Mouse (Mus musculus): ENCODE data around the gene Nadk.
A peak's percentile ranks its signal among the peaks of the same experiment; 100 is the strongest.

The Nadk gene

DNA sequence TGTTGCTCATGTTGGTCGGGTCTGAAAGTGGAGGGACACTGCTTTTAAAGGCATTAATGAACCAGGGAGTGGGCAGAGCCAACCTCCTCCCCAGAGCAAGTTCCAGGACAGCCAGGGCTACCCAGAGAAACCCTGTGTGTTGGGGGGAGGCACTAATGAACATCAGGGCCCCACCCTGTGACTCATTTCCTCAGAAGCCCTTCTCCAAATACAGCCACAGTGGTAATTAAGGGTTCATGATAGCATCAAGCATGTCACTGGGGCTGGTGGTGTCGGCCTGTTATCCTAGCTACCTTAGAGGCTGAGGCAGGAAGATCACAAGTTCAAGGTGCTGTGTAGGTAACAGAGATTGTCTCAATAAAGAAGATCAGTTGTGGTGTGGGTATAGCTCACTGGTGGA lies 9.3 kb downstream of the Nadk start:
- no peak for DNase-seq

DNA sequence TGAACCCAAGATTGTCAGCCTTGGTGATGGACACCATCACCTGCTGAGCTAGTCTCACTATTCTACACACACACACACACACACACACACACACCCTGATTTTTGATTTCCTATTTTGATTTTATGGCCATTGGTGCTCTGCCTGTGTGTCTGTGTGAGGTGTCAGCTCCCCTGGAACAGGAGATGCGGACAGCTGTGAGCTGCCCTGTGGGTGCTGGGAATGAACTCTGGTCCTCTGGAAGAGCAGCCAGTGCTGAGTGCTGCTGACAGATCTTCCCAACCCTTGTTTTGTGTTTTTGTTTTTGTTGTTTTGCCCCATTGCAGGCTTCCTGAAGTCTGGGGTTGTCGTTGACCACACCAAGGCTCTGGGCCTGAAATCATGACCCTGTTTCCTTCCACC lies 11.0 kb downstream of the Nadk start:
- DNase-seq: no peak

DNA sequence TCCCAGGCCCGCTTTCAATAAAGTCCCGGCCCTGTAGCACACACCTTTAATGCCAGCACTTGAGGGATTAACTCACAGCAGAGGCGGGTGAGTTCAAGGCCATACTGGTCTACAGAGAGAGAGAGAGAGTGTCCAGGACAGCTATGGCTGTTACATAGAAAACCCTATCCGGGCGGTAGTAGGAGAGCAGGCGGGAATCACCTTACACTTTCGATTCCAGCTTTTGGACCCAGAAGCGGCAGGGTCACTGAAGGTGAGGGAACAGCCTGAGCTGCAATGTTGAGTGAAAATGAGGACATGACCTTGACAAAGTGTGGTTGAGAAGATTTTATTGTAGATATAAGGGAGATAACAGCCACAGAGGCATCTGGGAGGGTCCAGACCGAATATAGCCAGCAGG lies 11.7 kb downstream of the Nadk start:
- no peak for DNase-seq

DNA sequence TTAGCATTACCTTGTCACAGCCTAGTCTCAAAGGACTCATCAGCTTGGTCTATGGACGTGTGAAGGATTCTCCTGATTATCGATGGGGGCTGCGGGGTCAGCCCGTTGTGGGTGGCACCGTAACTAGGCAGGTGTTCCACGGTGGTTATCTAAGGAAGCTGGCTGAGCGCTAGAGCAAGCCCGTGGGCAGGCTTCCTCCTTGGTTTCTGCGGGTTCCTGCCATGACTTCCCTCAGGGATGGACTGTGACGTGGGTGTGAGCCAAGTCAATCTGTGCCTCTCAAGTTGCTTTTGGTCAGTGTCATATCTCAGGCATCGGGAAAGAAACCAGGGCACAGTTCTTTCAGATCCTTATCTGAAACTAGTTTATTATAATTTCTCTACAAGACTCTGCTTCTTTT lies 12.8 kb downstream of the Nadk start:
- no peak for DNase-seq

DNA sequence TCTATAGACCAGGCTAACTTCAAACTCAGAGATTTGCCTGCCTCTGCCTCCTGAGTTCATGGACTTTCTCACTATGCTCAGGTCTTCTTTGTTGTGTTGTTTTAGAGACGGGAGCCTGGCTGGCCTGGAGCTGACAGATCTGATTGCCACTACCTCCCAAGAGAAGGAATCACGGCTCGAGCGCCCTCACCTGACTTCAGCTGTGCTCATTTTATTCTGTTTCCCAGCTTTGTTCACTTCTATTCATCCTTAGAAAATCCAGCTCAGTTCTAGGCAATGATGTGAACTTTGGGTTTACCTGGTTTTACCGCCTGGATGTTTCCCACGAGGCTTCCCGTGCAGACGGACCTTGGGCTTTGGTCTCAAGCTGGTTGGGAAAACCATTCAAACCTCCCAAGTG lies 13.3 kb downstream of the Nadk start:
- no peak for DNase-seq

DNA sequence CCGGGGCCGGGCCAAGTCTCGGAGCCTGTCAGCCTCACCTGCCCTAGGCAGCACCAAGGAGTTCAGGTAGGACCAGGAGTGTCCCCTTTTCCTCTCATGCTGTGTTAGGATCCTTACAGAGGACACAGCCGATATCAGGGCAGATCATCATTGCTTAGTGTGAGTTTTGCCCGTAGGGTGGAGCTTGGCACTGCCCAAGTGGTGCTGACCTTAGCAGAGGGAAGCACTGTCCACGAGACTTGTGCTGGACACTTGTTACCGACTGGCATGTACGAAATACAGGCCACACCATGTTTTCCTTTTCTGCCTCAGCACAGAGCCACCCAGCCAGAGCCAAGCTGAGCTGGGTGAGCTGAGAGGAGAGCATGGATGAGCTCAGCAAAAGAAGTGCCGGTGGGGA lies 15.0 kb downstream of the Nadk start:
- no peak for DNase-seq

DNA sequence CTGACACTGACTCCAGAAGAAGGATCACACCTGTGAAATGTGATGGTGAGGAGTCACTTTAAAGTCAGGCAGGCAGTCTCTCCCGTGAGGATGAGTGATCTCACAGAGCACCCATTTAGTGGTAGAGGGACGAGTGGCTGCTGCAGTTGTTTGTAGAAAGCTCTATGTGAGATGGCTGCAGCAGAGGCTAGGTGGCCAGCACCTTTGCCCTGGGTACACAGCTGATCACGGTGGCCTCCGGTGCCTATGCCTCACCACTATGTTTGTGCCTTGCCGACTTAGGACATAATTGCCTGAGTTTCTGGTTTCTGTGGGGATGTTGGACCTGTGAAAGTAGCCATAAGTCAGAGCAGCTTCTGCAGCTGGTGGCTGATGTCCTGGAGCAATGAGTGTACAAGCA lies 15.6 kb downstream of the Nadk start:
- DNase-seq: no peak

DNA sequence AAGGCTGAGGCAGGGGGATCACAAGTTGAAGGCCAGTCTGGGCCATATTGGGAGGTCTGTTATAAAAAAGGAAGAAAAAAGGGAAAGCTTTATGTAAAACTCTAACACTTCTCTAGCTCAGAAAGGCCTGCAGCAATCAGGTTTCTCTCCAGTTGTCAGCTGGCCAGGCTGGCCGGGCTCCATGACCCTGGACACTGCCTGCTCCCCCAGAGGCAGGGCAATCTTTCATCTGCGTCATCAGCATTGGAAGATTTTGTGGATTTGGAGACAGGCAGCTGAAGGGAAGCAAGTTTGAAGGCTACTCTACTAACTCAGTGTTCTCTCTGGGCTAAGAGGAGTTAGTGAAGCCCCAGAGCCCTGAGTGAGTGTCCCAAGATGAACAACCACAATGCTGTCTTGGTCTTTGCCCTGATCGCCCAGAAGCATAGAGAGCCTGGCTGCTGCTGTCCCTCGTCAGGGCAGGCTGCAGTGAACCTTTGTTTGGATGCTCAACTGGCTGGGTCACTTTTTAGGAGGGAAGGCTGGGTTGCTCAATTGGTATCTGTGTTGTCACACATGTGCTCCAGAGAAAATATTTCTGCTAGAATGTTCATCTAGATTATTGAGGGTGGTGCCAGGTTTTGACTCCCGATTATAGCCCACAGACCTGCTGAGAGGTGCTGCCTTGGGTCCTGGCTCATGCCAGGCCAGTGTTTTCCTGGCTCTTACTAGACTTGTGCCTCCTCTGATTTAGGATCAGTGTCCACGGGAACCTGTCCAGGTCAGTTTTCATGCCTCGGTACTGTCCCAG lies 16.4 kb downstream of the Nadk start:
- no peak for DNase-seq

DNA sequence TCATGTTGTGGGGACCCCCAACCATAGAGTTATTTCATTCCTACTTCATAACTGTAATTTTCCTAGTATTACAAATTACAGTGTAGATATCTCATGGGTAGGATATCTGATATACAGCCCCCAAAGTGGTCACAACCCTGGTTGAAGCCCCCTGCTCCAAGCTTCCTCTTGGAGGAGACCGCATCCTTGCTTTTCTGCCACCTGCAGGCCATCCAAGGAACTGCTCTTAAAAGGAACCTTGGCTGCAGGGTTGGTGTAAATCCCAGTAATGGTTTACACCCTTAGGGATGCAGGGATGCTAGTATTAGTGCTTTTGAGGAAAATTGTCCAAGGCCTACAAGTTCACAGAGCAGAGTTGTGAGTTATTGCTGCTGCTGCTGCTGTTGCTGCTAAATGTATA lies 18.2 kb downstream of the Nadk start:
- peak; percentile 68 for DNase-seq

DNA sequence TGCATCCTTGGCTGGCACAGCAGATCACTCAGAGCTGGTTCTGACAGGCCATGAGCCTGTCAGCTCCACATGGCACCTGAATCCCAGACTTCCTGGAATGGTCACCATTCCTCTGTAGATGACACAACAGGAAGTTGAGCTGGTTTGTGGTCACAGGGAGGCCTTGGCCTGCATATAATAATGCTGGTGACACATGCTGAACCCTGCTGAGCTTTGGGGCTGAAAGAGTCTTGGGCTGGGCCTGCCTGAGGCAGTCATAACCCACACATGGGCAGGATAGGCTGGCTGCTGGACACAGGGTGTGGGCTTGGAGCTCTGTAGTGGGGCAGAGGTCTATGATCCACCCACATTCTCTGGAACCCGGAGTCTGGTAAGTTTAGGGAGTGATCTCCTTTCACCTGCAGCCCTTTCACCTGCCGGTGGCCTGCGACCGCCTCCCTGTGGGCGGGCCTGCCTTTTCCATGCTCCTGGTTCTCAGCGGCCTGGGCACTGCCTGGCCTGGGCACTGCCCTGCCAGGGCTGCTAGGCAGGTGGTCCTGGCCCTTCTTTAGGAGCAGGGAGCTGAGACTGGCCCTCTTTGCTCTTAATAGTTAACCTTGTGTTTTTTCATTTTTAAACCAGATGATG lies 20.2 kb downstream of the Nadk start:
- DNase-seq: no peak

DNA sequence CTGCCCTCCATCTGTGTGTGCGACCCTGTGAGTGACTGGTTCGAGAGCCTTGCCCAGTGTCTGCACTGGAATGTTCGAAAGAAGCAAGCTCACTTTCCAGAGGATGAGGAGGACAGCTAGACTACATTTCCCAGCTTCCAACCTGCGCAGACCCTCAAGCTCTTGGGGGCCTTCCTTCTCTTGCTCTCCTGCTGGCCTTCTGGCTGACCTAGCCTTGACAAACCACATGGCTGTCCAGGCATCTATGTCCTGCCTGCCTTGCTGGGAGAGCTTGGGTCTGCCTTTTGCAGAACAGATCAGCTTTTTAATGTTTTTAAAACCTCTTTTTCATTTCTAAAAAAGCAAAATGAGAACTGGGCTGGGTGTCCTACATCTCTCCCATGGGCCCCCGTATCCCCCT lies 27.2 kb downstream of the Nadk start:
- DNase-seq: no peak

DNA sequence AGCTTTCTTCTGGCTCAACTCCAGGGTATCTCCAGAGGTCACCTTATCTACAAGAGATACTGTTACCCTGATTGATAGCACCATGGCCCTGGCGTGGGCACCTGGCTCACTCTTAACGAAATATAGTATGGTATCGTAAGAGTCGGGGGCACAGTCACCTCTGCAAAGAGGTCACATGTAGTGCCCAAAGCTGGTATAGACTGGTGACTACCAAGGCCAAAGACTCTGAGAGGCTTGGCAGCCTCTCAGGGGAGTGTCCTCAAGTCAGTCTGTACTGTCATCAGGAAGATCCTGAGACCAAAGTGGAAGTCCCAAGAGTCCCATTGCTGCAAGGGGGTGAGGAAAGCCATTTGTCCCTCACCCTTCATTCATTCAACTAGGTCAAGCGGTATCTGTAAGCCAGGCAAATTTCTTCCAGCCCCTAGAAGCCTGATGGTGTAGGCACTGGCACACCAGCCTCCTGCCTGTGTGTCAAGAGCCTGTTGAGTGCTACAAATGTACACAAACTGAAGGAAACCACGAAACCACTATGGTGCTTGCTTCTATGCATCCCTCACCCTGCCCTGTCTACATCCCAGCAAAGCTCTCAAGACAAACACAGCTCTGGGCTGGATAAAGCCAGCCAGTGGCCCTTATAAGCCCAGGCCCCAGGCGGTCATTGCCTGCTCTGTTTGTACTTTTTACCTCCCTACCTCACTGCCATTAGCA lies 29.0 kb downstream of the Nadk start:
- no peak for DNase-seq

DNA sequence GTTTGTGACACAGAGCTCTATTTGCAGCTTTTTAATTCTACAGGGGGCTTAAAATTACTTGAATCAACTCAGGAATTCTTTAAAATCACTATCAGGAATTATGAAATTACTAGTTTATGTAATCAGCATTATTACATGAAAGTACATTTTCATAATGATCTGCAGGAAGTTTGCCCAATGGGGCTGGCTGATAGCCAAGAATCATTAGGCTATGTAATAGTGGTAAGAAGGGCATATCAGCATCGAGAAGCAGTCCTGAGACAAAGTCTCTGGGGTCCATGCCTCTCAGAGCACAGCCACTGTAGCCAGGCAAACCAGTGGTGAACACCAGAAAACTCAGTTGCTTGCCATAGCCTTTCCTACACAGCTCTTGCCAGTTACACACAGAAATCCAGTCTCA lies 31.6 kb downstream of the Nadk start:
- no peak for DNase-seq

DNA sequence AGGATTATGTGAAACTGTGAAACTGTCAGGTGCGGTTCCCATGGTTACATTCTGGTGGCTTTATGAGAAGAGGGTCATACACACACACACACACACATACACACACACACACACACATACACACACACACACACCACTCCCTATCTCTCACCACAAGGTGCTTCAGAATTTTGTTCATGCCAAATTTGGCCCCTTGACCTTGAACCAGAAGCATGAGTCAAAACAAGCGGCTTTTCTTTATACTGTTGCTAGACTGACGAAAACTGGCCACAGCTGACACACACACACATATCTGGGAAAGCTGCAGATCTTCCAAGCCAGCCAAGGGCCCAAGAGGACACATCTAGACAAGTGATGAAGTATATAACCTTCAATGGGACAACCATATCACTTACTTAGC lies 33.6 kb downstream of the Nadk start:
- no peak for DNase-seq

DNA sequence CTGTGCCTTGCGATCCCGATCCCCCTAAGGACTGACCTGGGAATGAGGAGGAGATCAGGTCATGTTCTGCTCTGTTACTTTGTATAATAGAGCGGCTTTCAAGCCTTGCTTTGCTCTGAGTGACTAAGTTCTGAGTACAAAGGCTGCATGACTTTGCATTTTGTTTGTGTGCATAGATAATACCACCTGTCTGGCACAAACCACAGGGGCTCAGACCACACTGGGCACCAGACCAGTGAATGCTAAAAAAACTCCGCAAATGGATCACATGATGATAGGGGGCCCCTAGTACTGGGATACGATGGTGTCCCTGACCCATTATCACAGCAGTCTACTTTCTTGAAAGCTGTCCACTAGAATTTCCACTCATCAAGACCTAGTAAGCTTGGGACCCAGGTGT lies 34.4 kb downstream of the Nadk start:
- DNase-seq: no peak

DNA sequence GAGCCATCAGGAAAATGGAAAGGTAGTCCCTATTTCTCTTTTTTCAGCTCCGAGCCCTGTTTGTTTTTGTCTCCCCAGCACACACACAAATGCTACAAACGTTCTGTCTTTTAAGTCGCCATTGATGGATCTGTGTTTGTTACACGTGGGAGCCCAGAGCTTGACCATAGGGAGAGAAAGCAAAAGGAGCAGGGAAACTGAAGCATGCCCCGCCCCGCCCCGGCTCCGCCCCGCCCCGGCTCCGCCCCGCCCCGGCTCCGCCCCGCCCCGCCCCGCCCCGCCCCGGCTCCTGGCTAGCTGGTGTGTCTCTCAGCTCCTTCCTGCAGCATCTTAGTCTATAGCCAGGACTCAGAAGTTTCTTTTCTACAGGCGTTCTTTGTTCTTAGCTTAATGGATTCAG lies 36.4 kb downstream of the Nadk start:
- no peak for DNase-seq

DNA sequence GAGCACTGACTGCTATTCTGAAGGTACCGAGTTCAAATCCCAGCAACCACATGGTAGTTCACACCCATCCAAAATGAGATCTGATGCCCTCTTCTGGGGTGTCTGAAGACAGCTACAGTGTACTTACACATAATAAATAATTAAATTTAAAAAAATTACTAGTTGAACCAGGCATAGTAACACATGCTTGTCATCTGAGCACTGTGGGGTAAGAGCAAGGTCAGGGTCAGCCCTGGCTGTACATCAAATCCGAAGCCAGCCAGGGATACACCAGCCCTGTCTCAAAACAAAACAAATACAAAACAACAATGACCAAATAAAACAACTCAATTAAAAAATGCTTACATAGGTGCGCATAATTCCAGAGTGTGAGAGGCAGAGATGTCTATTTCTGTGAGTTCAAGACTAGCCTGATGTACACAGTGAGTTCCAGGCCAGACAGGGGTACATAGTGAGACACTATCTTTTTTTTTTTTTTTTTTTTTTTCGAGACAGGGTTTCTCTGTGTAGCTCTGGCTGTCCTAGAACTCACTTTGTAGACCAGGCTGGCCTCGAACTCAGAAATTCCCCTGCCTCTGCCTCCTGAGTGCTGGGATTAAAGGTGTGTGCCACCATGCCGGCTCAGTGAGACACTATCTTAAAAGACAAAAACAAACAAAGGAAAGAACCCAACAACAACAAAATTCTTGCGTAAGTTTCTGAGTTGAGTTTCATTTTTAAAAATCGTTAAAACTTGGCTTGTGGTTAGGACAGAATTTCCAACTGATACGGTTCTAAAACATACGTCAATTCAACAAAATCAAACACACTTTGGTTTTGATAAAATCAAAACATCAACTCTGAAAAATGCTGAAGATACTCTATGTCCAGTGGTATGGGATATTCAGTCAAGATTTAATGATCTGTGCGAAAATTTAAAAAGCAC lies 38.0 kb downstream of the Nadk start:
- DNase-seq: no peak

DNA sequence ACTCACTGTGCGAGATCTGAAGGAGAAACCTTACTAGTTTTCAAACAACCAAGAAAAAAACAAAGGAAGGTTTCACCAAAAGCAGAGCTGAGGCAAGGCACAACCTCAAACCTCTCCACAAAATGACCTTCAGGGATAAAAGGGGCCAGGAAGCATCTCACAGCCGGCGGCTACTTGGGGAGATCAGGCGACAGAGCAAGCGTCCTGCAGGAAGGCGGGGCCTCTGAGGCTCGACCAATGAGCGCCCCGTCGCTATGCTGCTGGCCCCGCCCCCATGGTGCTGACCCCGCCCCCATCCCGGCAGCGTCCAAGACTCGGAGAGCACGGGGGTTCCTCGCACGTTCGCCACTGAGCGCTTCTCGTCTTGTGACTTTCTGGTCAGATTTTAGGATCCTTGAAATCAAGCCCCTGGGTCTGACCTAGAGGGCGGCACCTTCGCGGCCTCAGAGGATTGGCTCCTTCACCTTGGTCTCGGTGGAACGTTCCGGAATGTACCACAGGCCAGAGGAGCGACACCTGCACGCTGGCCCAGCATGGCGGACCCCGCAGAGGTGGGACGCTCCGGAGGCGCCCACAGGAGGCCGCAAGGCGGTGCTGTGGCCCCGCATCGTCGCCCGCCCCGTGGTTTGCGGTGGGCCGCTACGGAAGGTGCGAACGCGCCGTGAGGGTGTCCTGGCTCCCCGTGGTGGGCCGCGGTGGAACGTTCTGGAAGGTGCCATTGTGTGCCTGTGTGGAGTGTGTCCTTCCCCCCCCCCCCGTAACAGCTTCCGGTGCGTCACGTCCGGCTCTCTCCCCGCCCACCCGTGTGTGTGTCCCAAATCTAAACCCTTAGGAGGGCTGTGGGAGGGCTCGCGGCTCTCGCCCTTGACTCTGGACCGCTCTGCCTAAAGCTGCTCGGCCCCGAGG lies 39.2 kb downstream of the Nadk start, which contains the start of gene Slc35e2:
TSS of gene Slc35e2 (plus strand) at position 326 of the 906 bp plus-strand sequence.
- DNase-seq: peak; percentile 94

DNA sequence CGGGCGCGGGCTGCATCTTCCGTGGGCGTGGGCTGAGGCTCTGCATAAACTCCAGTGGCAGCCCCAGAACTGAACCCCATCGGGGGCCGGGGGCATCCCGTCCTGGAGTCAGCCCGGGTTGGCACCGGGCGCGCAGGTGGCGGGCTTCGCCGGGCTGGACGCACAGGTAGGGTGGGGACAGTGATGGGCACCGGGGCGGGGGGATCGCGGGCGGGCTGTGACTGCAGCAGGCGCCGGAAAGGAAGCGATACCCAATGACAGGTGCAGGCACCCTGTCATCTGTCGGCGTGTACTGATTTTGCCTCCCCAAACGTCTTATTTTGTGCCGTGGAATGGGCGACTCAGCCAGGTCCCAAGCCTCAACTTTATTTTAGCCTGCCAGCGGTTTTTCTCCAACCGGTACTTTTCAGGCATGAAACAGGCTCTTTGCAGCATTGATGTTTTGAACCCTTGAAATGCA lies 39.8 kb downstream of the Nadk start:
- no peak for DNase-seq

DNA sequence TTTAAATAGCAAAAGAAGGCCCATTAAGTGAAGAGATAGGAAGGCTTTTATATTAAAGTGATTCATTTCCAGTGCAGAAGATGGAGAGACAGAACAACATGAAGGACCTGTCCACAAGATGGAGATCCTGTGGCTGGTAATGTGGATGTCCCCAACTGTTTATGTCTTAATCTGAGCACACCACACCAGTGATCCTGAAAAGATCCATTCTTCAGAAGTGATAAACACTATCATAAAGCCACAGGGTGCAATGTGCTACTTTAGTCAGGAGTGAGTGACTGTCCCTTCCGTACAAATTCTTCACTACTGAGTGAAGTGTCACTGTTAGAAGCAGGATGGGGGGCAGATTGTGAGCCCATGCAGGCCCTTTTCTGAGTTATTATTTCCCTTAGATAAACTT lies 40.6 kb downstream of the Nadk start:
- no peak for DNase-seq

DNA sequence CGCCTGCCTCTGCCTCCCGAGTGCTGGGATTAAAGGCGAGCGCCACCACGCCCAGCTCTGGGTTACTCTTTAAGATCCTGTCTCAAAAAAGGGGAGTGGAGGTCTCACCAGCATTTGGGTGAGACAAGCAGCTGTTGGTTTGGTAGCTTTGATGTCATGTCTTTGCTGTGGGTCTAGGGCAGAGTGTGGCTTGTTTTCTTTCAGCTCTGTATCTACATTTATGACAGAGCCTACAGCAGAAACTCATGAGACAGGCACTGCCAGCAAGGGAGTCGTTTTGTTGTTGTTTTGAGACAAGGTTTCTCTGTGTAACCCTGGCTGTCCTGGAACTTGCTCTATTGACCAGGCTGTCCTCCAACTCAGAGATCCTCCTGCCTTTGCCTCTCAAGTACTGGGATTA lies 41.6 kb downstream of the Nadk start:
- no peak for DNase-seq

DNA sequence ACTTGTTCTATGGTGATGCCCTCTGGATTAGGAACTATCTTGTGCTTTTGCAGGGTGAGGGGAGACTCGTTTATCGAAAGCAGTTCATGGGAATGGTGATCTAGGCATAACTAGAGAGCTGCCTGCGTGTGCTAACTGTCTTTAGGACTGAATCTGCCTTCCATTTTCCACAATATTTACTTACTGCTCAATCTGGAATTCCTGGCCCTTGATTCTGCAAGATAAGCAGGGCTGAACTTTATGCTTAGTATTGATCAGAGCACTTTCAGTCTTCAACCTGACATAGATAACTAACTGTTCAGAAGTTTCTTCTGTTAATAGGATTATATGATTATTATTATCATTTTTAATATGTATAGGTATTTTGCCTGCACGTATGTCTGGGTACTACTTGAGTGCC lies 43.0 kb downstream of the Nadk start:
- DNase-seq: no peak

All from right cerebral cortex, postnatal 14 days (tissue).